Mouse (Mus musculus): ENCODE measurements around the gene Chit1. TPM values are rescaled to one million over a fixed set of nuclear protein-coding genes. Genes with fewer than 3 reads are reported as not detected.
A peak's percentile ranks its signal among the peaks of the same experiment; 100 is the strongest.

The Chit1 gene
- total RNA-seq, 2 experiments from 2014 or later = not detected

DNA sequence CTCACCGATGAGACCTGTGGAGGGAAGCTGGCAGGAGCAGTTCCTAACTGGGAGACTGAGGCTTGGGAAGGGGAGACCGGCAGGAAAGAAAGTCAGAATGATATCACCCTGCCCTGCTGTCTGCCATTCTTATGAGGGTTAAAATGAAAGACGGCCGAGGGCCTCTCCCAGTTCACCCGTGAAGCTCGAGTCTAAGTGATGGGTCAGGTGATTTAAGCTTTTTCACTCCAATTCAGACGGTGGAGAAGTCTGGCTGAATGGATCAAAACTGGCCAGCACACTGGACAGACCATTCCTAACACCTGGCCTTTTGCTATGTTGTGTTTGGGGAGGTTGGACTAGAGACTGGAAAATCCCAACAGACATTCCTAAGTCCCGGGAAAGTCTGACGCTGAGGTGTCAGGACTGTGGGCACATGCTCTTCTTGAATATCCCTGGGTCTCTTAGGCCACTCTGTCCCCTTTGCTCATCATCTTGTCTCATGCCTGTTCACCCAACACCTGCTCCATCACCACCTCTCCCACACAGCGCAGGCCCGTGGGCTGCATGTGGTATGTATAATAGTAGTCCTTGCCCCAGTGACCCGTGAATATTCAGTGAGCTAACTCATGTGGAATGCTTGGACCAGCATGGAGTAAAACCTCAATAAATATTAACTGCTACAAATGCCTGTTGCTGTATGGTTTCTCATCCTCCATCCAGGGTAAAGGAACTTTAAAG lies 11.4 kb upstream of the Chit1 start:
- DNase-seq = no peak

DNA sequence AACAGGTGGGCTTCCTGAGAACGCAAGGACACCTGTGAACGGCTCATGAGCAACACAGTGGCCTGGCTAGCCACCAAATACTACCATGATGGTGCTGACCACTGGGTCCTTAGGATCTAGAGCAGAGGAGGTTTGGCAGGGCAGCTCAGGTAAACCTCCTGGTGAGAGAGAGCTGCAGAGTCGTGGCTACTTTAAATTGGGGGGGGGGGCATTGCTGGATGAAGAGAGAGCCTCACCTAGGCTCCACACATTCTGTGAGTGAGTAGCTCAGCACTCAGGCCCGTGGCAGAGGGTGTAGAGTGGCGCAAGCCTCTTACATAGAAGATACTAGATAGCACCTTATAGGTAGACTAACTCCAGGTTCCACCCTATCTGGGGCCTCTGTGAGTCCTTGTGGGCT lies 10.6 kb upstream of the Chit1 start:
- DNase-seq = no peak

DNA sequence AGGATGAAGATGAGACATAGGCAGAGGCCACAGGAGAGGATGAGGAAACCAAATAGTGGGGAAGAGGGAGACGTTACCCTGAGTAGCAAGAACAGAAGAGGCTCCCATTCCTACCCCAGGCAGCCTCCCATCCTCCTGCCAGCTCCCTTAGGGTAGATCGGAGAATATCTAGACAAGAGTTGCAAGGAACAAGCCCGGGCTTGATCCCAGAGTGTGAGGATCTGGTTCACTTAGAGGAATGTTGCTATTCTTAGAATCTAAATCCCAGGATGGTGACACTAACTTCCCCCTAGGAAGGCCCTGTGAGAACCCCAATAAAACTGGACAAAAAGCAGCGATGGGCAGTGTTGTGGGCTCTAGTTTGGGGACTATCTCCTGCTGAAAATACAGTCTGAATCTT lies 10.1 kb upstream of the Chit1 start:
- no peak for DNase-seq

DNA sequence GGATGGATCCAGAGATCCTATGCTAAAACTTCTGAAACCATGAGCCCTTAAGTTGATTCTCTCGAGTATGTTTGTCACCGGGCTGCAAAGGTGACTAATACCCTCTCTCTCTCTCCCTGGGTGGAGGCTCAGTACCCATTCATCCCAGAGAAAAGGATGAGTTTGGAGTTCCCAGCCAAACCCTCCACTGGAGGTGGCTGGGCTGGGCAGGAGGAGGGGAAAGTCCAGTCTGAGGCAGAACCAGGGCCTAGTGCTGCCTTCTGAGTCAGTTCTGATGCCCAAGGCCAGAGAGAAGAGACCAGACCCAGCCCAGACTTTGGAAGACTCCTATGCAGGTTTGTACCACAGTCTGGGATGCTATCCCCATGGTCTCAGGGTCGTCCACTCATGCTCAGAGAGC lies 9.4 kb upstream of the Chit1 start:
- DNase-seq = no peak

DNA sequence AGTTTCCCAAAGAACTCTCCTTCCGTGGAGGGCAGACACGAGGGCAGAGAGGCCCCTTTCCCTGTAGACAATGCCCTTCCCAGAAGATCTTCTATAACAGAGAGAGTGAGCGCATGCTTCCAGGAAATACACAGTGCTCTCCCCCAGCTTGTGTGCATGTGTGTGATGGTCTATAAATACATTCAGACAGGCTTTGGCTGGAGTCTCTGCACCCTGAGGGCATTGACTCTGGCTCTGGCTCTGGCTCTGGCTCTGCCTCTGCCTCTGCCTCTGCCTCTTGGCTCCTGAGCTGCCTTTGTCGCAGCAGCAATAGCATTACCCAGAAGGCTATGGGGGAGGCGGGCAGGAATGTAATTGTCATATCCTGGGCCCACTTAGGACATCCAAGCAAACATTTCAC lies 7.2 kb upstream of the Chit1 start:
- DNase-seq = peak; percentile 64

DNA sequence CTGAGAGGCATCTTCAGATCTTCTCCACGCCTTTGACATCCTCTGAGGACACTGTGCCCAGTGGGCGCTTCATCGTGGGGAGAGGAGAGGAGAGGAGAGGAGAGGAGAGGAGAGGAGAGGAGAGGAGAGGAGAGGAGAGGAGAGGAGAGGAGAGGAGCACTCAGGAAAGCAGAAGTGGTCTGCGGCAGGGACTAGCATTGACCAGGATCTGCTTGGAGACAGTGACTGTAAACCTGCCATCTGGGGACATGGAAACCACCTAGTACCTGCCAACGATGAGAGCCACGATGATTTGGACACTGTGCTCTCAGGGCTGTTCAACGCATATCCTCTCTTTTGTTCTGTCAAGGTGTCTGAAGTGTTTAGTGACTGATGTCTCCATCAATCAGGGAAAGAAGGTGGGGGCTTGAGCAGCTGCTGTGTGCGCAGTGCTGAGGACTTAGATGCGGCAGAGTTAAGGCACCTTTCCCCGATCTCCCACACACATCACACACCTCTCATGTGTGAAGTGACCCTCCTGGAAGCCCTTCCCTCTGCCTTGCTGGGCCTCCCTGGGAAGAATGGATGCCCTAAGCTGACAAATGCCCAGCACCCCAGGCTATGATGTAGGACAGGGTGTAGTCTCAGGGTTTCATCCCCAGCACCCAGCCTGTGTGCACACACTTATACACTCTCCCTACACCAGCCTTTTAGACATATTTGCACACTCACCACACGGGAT lies 5.8 kb upstream of the Chit1 start:
- DNase-seq = no peak

DNA sequence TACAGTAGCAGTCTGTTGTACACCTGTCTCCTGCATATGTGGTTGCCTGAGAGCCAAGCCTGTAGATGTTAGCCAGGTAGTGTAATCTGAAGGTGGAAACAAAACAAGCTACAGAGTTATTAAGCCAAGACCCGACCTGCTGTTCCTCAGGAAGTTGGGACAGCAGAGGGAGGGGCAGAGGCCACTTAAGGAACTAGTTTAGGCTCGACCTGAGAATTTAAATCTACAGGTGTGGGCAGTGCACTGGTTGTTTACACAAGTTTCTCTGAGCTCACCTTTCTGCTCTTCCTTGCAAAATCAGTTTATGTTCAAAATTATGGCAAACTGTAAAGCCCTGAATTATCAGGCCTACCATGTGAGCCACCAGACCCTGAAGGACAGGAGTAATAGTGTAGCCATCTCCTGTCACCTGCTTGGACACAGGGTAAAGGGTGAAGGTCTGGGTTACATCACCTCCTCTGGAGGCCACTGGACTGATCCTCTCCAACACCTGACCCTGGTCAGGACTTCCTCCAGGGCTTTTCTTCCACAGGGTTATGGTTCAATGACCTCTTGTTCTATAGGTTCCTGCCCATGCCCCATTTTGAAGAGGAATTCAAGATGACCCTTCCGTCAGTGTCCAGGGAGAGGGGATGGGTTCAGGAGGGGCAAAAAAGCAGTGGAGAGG lies 5.1 kb upstream of the Chit1 start:
- no peak for DNase-seq

DNA sequence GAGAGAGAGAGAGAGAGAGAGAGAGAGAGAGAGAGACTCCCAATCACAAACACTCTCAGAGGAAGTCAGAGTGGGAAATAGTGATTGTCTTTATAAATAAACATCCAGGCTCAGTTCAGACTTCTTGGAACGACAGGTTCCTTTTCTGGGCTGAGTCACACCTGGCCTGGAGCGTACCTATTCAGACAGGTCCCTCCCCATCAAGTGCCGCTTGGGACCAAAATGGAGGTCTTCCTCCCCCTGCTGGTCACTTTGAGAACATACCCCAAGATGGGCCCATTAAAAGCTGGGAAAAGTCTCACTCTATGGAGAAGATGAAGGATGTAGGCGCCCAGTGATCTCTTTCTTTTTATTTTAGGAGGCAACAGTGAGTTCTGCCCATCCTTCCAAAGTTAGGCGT lies 4.3 kb upstream of the Chit1 start:
- peak; percentile 73 for DNase-seq

DNA sequence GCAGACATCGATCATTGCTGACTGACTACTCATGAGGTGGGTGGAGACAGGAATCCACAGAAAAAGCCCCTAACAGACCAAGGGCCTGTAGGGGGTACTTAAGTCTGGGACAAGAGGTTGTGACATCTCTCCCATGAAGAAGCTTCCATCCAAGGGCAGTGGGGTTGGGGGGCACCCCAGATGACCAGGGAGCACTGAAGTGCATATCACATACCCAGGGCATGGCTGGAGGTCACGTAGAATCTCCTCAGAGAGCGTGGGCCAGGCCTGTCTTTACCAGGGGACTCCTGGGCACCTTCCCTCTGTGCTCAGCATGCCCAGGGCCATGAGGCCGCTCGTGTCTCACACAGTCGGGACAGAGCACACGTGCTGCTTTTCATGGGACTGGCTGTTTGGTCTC lies 3.3 kb upstream of the Chit1 start:
- no peak for DNase-seq

DNA sequence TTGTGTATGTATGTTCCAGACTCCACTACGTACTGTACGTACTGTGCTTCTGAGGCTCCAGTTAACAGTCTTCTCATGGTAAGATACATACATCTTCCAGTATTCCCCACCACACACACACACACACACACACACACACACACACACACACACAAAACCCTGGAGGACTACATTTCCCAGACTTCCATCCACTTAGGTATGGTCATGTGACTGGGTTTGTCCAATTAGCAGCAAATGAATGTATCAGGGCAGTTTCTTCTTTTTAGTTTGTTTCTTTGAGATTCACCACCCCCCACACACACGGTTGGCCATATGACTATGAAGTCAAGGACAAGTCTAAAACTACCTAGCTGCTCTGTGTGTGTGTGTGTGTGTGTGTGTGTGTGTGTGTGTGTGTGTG lies 1.0 kb upstream of the Chit1 start:
- DNase-seq = no peak

DNA sequence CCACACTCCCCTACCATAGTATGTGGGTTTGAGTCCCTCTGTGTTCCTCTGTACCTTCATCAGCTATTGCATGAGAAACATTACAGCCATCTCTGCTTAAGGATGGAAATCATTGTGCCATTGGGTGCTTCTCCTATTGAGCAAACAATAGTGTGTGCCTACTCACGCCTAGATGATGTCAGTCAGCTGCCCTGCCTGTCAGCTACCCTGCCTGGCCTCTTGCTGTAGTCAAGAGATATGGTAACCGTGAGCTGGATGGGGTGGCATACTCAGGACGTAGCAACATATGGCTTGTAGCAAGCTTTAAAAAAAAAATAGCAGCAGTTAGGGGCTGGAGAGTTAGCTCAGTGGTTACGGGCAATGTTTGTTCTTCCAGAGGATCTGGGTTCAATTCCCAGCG lies 593 bp upstream of the Chit1 start:
- DNase-seq = no peak

DNA sequence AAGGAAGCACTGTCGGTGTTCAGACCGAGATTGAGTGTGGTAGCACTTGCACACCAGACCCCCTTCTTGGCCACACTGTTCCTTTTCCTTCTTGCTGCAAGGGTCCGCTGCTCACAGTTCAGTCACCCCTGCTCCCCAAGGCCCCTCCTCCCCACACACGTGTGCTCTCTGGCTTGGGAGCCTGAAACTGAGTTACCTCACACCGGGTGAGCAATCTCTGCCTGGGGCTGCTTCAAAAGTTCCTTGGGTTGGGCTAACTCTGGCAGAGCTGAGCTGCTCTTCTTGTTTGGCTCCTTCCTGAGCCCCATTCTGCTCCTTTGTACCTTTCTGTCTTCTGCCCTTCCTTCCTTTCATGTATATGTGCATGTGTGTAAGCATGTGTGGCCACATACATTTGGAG lies 2.5 kb downstream of the Chit1 start:
- DNase-seq = no peak

DNA sequence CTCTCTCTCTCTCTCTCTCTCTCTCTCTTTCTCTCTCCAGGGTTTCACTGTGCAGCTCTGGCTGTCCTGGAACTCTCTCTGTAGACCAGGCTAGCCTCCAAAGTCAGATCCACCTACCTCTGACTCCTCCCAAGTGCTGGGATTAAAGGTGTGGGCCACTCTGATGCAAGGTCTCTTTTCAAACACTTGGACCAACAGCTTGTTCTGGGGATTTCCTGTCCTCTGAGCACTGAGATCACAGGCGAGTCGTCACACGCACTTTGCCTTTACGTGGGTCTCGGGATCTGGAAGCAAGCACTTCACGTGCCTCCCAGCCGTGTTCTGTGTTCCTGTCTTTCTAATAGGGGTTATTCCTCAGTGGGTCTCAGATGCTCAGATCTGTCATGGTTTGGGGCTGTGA lies 3.0 kb downstream of the Chit1 start:
- DNase-seq = no peak

DNA sequence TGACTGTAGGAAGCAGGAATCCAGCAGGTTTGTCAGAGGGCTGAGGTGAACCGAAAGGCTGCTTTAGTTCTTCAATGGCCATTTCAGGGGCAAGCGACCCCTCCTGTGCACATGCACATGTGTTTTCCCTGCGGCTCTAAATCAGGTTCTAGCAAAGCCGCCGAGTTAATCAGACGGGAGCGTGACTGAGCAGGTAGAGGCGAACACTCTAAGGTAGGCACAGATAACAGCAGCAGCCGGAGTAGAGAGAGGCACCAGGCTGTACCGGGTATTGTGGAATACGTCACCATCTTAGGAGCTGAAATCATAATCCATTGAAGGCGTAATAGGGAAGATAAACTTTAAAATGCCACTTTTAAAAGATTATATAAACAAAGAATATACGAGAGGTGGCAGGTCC lies 3.7 kb downstream of the Chit1 start:
- DNase-seq = no peak

DNA sequence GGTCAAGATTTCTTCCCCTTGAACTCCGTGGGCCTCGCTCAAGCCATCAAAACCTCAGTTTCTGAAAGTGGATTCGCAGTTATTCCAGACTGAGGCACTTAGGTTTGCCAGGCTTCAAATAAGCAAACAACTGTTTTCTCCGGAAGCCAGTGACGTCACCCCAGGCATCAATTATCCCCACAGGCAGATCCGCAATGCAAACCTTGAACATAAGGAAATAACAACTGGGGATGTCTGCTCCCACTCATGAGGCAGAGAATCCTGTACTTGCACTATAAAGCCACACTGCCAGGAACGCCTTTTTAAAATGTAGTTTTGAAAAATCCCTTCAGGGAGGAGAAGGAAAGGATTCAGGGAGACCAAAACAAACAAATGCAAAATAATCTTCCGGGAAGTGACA lies 4.4 kb downstream of the Chit1 start:
- no peak for DNase-seq

DNA sequence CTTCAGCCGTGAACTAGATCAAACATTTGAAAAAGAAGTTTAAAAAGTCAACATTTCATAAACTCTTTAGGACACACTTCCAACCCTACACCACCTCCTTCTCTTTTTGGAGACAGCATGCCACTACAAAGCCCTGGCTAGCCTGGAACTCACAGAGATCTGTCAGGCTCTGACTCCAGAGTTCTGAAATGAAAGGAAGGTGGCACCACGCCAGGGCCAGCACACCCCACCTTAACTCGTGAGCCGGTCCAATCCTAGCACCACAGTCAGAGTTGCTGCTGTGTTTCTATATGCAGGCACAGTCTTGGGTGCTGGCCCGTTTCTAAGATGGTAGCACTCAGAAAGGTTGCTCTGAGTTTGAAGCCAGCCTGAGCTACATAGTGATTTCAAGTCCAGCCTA lies 6.1 kb downstream of the Chit1 start:
- DNase-seq = no peak

DNA sequence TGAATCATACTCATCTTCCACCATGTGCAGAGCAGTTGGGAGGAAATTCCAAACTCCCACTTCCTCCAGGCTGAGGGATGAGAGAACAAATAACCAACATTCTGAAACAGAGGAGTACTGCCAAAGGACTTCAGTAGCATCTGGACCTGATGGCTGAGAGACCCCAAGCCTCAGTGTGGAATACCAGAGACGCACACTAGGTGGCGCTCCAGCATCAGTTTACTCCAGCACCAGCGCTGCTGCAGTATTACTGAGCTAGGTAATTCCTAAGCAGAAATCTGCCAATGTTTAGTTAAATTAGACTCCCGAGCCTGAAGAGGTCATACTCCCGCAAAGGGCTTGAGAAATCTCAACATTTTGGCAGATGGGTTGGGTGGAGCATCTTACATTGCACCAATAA lies 9.1 kb downstream of the Chit1 start:
- peak; percentile 95 for DNase-seq

DNA sequence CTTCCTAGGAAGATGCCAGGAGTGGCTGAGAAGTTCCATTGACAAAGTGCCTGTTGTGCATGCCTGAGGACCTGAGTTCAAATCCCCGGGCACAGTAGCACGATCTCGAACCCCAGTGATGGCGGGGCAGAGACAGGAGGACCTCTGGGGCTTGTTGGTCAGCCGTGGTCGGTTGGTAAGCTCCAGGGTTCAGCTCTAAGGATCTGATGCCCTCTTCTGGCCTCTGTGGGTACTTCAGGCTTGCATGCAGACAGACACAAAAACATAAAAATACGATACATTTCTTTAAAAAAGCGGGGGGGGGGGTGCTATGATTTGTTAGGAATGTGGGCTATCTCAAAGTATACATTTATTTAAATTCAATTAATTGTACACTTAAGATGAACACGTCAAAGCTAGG lies 11.2 kb downstream of the Chit1 start:
- DNase-seq = peak; percentile 52

DNA sequence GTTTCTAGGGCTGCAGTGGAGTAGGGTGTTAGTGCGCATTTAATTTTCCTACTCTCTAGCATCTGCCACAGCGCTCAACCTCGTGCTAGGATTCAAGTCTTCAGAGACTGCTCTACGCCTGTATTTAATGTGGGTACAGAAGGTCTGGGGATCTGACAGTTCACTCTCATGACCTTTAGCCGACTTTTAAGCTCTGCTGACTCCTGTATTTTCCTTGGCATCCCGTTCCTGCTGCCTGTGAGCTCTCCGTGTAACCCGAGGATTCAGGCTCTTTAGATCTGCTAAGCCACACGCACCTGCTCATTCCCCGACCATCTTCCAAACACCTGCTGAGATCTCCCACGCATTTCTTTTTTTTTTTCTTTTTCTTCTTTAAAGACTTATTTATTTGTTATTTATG lies 22.3 kb downstream of the Chit1 start:
- no peak for DNase-seq

DNA sequence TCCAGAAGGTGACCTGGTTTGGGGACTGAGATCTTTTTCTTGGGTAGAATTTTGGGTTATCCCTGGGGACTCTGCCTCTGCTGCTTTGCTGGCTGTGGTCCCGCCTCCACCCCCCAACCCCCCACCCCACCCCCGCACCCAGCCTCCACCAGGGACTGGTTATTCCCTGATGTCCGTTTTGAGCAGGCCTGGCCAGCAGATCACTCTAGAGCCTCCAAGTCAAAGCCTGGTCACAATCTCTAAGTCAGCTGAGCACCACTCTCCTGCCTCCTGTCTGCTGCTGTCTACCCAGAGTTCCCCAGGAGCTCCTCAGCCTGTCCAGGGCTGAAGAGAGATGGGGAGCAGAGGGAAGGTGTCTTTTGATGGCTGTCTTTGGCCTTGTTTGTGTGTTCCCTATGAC lies 25.3 kb downstream of the Chit1 start:
- no peak for DNase-seq

DNA sequence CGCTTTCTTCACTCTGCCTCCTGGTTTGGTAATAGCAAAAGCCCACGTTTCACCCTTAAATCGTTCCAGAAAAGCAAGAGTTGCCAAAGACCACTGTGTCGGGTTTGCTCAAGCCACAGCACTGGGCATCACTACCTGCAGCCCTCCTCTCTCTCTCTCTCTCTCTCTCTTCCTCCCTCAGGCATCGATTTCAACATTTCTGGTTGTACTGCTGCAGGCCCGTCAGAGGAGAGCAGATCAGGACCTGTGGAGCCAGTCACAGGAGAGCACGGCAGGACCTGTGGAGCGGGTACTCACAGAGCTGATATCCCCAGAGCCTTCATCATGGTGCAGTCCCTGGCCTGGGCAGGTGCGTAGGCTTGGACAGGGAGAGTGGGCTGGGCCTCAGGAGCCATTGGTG lies 27.4 kb downstream of the Chit1 start:
- no peak for DNase-seq

DNA sequence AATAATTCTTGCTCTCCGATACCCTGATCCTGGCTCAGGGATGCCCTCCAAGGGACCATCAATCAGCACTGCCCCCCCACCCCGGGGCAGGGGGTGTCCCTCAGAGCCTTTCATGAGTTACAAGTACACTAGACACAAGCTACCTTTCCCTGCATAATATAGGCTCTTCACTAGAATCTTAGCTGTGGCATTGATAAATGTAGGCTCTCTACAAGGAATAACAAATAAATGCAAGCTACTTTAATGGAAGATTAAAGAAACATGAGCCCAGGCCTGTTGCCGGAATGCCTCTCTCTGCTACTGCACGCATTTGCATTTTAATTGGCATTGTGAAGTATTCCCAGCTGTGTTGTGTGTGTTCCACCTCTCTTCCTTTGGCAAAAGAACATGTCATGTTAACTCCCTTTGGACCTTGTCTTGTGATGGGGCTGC lies 31.3 kb downstream of the Chit1 start:
- no peak for DNase-seq

DNA sequence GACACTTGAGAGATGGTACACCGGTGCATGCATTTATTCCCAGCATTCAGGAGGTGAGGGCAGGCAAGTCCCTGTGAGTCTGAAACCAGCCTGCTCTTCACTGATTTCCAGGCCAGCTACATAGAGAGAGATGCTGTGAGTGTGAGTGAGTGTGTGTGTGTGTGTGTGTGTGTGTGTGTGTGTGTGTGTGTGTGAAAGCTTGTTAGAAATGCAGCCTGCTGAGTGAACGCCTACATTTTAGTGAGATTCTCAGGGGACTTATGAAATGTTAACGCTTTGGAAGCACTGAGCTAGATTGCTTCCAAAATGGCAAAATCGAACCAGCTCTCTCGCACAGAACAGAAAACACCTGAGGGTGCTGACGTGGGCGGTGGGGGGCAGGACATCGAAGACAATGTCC lies 35.0 kb downstream of the Chit1 start:
- DNase-seq = no peak

DNA sequence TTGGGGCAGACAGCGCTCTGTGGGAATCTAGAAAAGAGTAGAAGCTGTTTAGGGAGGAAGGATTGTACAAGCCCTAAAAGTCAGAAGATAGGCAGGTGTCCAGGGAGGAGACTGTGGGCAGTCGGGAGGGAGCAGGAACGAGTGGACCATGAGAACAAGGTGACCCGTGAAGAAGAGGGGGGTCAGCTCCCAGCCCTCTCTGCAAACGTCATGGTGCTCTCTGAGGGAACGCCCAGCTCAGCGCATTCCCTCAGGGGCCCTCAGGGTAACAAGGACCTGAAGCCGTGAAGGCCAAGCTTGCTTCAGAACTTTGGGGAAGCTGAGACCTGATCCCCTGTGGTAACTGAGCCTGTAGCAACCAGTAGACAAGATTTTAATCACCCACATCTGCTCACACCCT lies 39.0 kb downstream of the Chit1 start:
- no peak for DNase-seq
